Mouse (Mus musculus) E14TG2a.4 (cell line): ENCODE results near the gene Nlgn2.

Experiments
- H3K27me3 ChIP-seq: 2 replicates; pipeline ENCODE4 v1.6.1; 2014; ENCODE audit warnings: low read length, control low read depth; ENCODE audit not compliant: insufficient read depth
- H3K36me3 ChIP-seq: 2 replicates; pipeline ENCODE4 v1.6.1; 2014; ENCODE audit warnings: low read length, control low read depth; ENCODE audit not compliant: insufficient read depth
- H3K4me1 ChIP-seq: replicated peaks from 2 replicates; pipeline ENCODE4 v1.6.1; 2014; ENCODE audit warnings: low read depth, low read length, control low read depth
- H3K4me3 ChIP-seq: replicated peaks from 2 replicates; pipeline ENCODE4 v1.5.1; 2014; ENCODE audit warnings: mild to moderate bottlenecking, low read length
- H3K9me3 ChIP-seq: 2 replicates; pipeline ENCODE4 v1.6.1; 2014; ENCODE audit warnings: low read length, control low read depth
- CTCF ChIP-seq: conservative IDR thresholded peaks from 2 replicates; pipeline ENCODE4 v1.5.1; 2014; ENCODE audit warnings: low read length
- NANOG ChIP-seq: IDR thresholded peaks from 2 replicates; pipeline ENCODE4 v1.6.1; 2014; ENCODE audit warnings: borderline replicate concordance, low read length, mixed read lengths
- POU5F1 ChIP-seq: IDR thresholded peaks from 2 replicates; pipeline ENCODE4 v1.6.1; 2014; ENCODE audit warnings: low read length, borderline replicate concordance

Nlgn2 gene

GRCm38 (mm10) chr11:69804972-69805909 is 32.3 kb downstream of the Nlgn2 start, which contains the start of gene Tmem102:
Gene Tmem102 (minus strand): TSS chr11:69805624.
- Histone ChIP-seq H3K9me3 (no peaks in the 10 kb centered on the region), H3K36me3 (no peaks in the 10 kb centered on the region), H3K4me1 (peaks cover 55% of the 10 kb centered on the region), H3K4me3 (peak within 1 kb of the TSS; percentile 83), H3K27me3 (peaks cover 49% of the 10 kb centered on the region)
- TF ChIP-seq POU5F1 (no peak), NANOG (no peak), CTCF (no peak)

- TF ChIP-seq NANOG (no peak), POU5F1 (no peak), CTCF (no peak)
- Histone ChIP-seq H3K36me3 (no peaks in the 10 kb centered on the region), H3K9me3 (no peaks in the 10 kb centered on the region), H3K4me1 (peaks cover 61% of the 10 kb centered on the region), H3K4me3 (peak overlapping the region; percentile 83), H3K27me3 (peaks cover 54% of the 10 kb centered on the region)
These were observed 33.0 kb downstream of the Nlgn2 start for GRCm38 (mm10) chr11:69804652-69804940.

GRCm38 (mm10) chr11:69803786-69804651 is 33.6 kb downstream of the Nlgn2 start:
- H3K36me3 ChIP-seq = no peaks in the 10 kb centered on the region
- H3K4me1 ChIP-seq = peaks cover 67% of the 10 kb centered on the region
- TF ChIP-seq CTCF = no peak
- TF ChIP-seq NANOG = no peak
- no peak for TF ChIP-seq POU5F1

GRCm38 (mm10) chr11:69803328-69803727 is 34.3 kb downstream of the Nlgn2 start:
- TF ChIP-seq NANOG = no peak
- no peak for TF ChIP-seq CTCF
- TF ChIP-seq POU5F1 = no peak
- Histone ChIP-seq H3K4me3 (peak overlapping the region; percentile 83), H3K4me1 (peaks cover 72% of the 10 kb centered on the region), H3K36me3 (no peaks in the 10 kb centered on the region), H3K9me3 (no peaks in the 10 kb centered on the region), H3K27me3 (peaks cover 61% of the 10 kb centered on the region)

More at GRCm38 (mm10) chr11:69803786-69804651, 33.6 kb downstream of the Nlgn2 start:
- Histone ChIP-seq H3K27me3 (peaks cover 58% of the 10 kb centered on the region), H3K4me3 (peak overlapping the region; percentile 83), H3K9me3 (no peaks in the 10 kb centered on the region)

- TF ChIP-seq NANOG (no peak), CTCF (no peak), POU5F1 (no peak)
These were observed 34.9 kb downstream of the Nlgn2 start for GRCm38 (mm10) chr11:69802648-69803105.

GRCm38 (mm10) chr11:69801379-69801977 is 36.1 kb downstream of the Nlgn2 start, which contains the start of gene Fgf11:
Gene Fgf11 (minus strand): TSS chr11:69801857.
- TF ChIP-seq POU5F1 (no peak), CTCF (no peak), NANOG (no peak)
- Histone ChIP-seq H3K27me3 (peaks cover 77% of the 10 kb centered on the region), H3K36me3 (no peaks in the 10 kb centered on the region), H3K4me1 (peaks cover 72% of the 10 kb centered on the region), H3K9me3 (no peaks in the 10 kb centered on the region), H3K4me3 (peak within 1 kb of the TSS; percentile 83)

More at GRCm38 (mm10) chr11:69802648-69803105, 34.9 kb downstream of the Nlgn2 start:
- Histone ChIP-seq H3K4me1 (peaks cover 72% of the 10 kb centered on the region), H3K9me3 (no peaks in the 10 kb centered on the region), H3K27me3 (peaks cover 67% of the 10 kb centered on the region), H3K4me3 (peak overlapping the region; percentile 83), H3K36me3 (no peaks in the 10 kb centered on the region)

- Histone ChIP-seq H3K9me3 (no peaks in the 10 kb centered on the region), H3K4me3 (peak overlapping the region; percentile 83), H3K4me1 (peaks cover 72% of the 10 kb centered on the region), H3K36me3 (no peaks in the 10 kb centered on the region), H3K27me3 (peaks cover 83% of the 10 kb centered on the region)
- TF ChIP-seq CTCF (no peak), POU5F1 (no peak)
These were observed 37.0 kb downstream of the Nlgn2 start for GRCm38 (mm10) chr11:69800392-69801197.

- TF ChIP-seq NANOG = no peak
- TF ChIP-seq POU5F1 = no peak
- no peak for TF ChIP-seq CTCF
- peak overlapping the region; percentile 83 for H3K4me3 ChIP-seq
- peaks cover 68% of the 10 kb centered on the region for H3K4me1 ChIP-seq
- no peaks in the 10 kb centered on the region for H3K9me3 ChIP-seq
- no peaks in the 10 kb centered on the region for H3K36me3 ChIP-seq
- peaks cover 81% of the 10 kb centered on the region for H3K27me3 ChIP-seq
These were observed 37.5 kb downstream of the Nlgn2 start for GRCm38 (mm10) chr11:69800138-69800391.
